Comparison of ENCODE assay signal across 14 mouse cellular contexts in the genomic region with DNA sequence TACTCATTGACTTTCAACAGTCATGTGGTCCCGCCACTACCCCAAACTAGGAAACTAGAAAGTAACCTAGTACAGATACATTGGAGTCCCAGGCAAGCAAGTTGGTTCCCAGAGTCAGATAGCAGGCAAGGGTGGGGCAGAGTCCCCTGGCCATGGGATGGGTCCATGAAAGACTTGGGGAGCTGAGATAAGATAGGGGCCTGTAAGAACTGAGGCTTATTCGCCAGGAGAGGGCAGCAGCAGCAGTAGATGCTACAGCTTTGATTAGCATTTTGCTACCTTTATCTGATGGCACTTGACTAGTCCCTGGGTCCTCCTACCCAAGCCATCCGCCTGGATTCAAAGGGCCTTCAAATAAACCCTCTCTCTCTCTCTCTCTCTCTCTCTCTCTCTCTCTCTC. TPM values are rescaled to one million over a fixed set of nuclear protein-coding genes. Genes with fewer than 3 reads are reported as not detected.
DNase-seq lines count a peak whose midpoint lies in the region; ATAC-seq and TF ChIP-seq lines count a peak whose summit lies in the region.
"Had no signal": no experiment of that assay in that cellular context is flagged by ENCODE, and none has a peak within 500 bp of the region (broad histone marks: within the 10 kb centered on the region; RNA-seq: fewer than 3 reads in every experiment).

No protein-coding gene starts in this region.

- H3K4me1 ChIP-seq in kidney, postnatal 0 days (replicated peaks; ENCODE audit: insufficient read depth, low read length) = peaks cover 4% of the 10 kb centered on the region; the same call in 1 of the 2 replicates
- H3K4me1 ChIP-seq in kidney, embryonic 15.5 days = peaks cover 22% of the 10 kb centered on the region
- H3K4me1 ChIP-seq in liver, embryonic 13.5 days (replicated peaks) = peaks cover 30% of the 10 kb centered on the region
- no peaks in the 10 kb centered on the region for H3K4me1 ChIP-seq in stomach, embryonic 15.5 days
- no peaks in the 10 kb centered on the region for H3K4me1 ChIP-seq in hindbrain, embryonic 12.5 days

- no peak for TF ChIP-seq CTCF in kidney, postnatal 0 days (IDR thresholded peaks at IDR 0.05; ENCODE audit: low read depth)

- H3K36me3 ChIP-seq in kidney, postnatal 0 days (ENCODE audit: insufficient read depth, low read length) = no peaks in the 10 kb centered on the region
- H3K36me3 ChIP-seq in kidney, embryonic 15.5 days = no peaks in the 10 kb centered on the region
- H3K36me3 ChIP-seq in liver, embryonic 13.5 days = no peaks in the 10 kb centered on the region
- H3K36me3 ChIP-seq in stomach, embryonic 15.5 days = no peaks in the 10 kb centered on the region
- H3K36me3 ChIP-seq in hindbrain, embryonic 12.5 days = no peaks in the 10 kb centered on the region

- H3K9me3 ChIP-seq in kidney, postnatal 0 days (replicated peaks; ENCODE audit: low read length) = no peaks in the 10 kb centered on the region
- no peaks in the 10 kb centered on the region for H3K9me3 ChIP-seq in kidney, embryonic 15.5 days (replicated peaks)
- 0 out of 2 replicates have a peak, but pooled peaks cover 9% of the 10 kb centered on the region for H3K9me3 ChIP-seq in liver, embryonic 13.5 days (replicated peaks)
- H3K9me3 ChIP-seq in stomach, embryonic 15.5 days = no peaks in the 10 kb centered on the region
- no peaks in the 10 kb centered on the region for H3K9me3 ChIP-seq in hindbrain, embryonic 12.5 days (replicated peaks)

- no peak overlapping the region for H3K4me3 ChIP-seq in kidney, postnatal 0 days (replicated peaks; ENCODE audit: low read depth, low read length)
- no peak overlapping the region for H3K4me3 ChIP-seq in kidney, embryonic 15.5 days (replicated peaks)
- H3K4me3 ChIP-seq in liver, embryonic 13.5 days (replicated peaks) = no peak overlapping the region
- H3K4me3 ChIP-seq in stomach, embryonic 15.5 days (replicated peaks) = no peak overlapping the region
- no peak overlapping the region for H3K4me3 ChIP-seq in hindbrain, embryonic 12.5 days

- H3K27me3 ChIP-seq in kidney, postnatal 0 days (ENCODE audit: insufficient read depth, low read length) = no peaks in the 10 kb centered on the region
- H3K27me3 ChIP-seq in kidney, embryonic 15.5 days = no peaks in the 10 kb centered on the region
- peaks cover 10% of the 10 kb centered on the region; the same call in 1 of the 2 replicates for H3K27me3 ChIP-seq in liver, embryonic 13.5 days
- H3K27me3 ChIP-seq in stomach, embryonic 15.5 days (replicated peaks) = no peaks in the 10 kb centered on the region
- no peaks in the 10 kb centered on the region for H3K27me3 ChIP-seq in hindbrain, embryonic 12.5 days

- 0 out of 2 replicates have a peak overlapping the region, but pooled peaks have one; percentile 63 for H3K27ac ChIP-seq in kidney, postnatal 0 days
- H3K27ac ChIP-seq in kidney, embryonic 15.5 days = no peak overlapping the region
- peak overlapping the region; percentile 37; the same call in 1 of the 2 replicates for H3K27ac ChIP-seq in liver, embryonic 13.5 days
- H3K27ac ChIP-seq in stomach, embryonic 15.5 days = no peak overlapping the region
- H3K27ac ChIP-seq in hindbrain, embryonic 12.5 days = no peak overlapping the region

- no peak for ATAC-seq in kidney, postnatal 0 days (replicated peaks; ENCODE audit: low FRiP score, low read depth)
- ATAC-seq in kidney, embryonic 15.5 days (replicated peaks; ENCODE audit: low FRiP score) = no peak
- peak; percentile 99 for ATAC-seq in liver, embryonic 13.5 days (ENCODE audit: low read depth)
- peak; percentile 77 for ATAC-seq in stomach, embryonic 15.5 days (ENCODE audit: insufficient read depth, low FRiP score, low read depth)
- ATAC-seq in hindbrain, embryonic 12.5 days (ENCODE audit: low FRiP score) = no peak
- ATAC-seq: hindbrain, embryonic 16.5 days had no signal

- WGBS in kidney, postnatal 0 days = 63% methylated on average over 3 of the region's 3 CpGs
- 73% methylated on average over 3 of the region's 3 CpGs for WGBS in kidney, embryonic 15.5 days
- WGBS in liver, embryonic 13.5 days (ENCODE audit: insufficient replicate concordance) = 36% methylated on average over 3 of the region's 3 CpGs
- 58% methylated on average over 3 of the region's 3 CpGs for WGBS in stomach, embryonic 15.5 days
- WGBS in hindbrain, embryonic 12.5 days = 53% methylated on average over 3 of the region's 3 CpGs

- H3K4me2 ChIP-seq in kidney, postnatal 0 days (ENCODE audit: low read length) = no peak overlapping the region
- no peak overlapping the region for H3K4me2 ChIP-seq in kidney, embryonic 15.5 days
- 0 out of 2 replicates have a peak overlapping the region, but pooled peaks have one; percentile 4 for H3K4me2 ChIP-seq in liver, embryonic 13.5 days
- no peak overlapping the region for H3K4me2 ChIP-seq in stomach, embryonic 15.5 days
- no peak overlapping the region for H3K4me2 ChIP-seq in hindbrain, embryonic 12.5 days (replicated peaks)

- DNase-seq in kidney, postnatal 0 days (ENCODE audit: low spot score) = no peak
- peak; percentile 45 for DNase-seq in ES-CJ7 (ENCODE audit: low read depth, low spot score)
- peak; percentile 46 for DNase-seq in liver, embryonic 13.5 days
- DNase-seq in cerebellum, postnatal 36 days = no peak
- DNase-seq in gastrocnemius, adult 8-10 months (ENCODE audit: low spot score in 2 of 2) = no peak
- DNase-seq: gastrocnemius, postnatal 25 days; kidney, postnatal 4 days; lung, postnatal 14 days had no signal

- no peak overlapping the region for H3K9ac ChIP-seq in kidney, postnatal 0 days (ENCODE audit: low read depth, low read length)
- no peak overlapping the region for H3K9ac ChIP-seq in kidney, embryonic 15.5 days
- H3K9ac ChIP-seq in liver, embryonic 13.5 days = no peak overlapping the region
- no peak overlapping the region for H3K9ac ChIP-seq in stomach, embryonic 15.5 days
- H3K9ac ChIP-seq in hindbrain, embryonic 12.5 days = no peak overlapping the region

RNA-seq across cellular contexts. Expression of a gene that starts 5.2 kb away (rescaled TPM):
- 29.7 and 29.9 TPM in 2 replicates for polyA plus RNA-seq in kidney, postnatal 0 days (2015; fragmentation: Nextera tagmentation; extraction: Ambion mirVana)
- 12.6 and 15.6 TPM in 2 replicates for polyA plus RNA-seq in kidney, embryonic 15.5 days (2015; fragmentation: Nextera tagmentation; extraction: Ambion mirVana)
- polyA plus RNA-seq in liver, embryonic 13.5 days (2015; fragmentation: Nextera tagmentation; extraction: Ambion mirVana) = 0.48 and 0.65 TPM in 2 replicates
- polyA plus RNA-seq in stomach, embryonic 15.5 days (2015; fragmentation: Nextera tagmentation; extraction: Ambion mirVana) = 5.7 and 6.7 TPM in 2 replicates
- polyA plus RNA-seq in hindbrain, embryonic 12.5 days (2016; fragmentation: Nextera tagmentation; extraction: Ambion mirVana) = 0.35 and 0.62 TPM in 2 replicates
- total RNA-seq in gastrocnemius, adult 8-10 months (2022) = 1 to 10 TPM in 2 of 4 experiments, under 1 TPM in 2; 0.83 to 1.1 (median 1.0) TPM

RNA-seq across cellular contexts. Expression of a gene that starts 29.5 kb away (rescaled TPM):
- 0.09 and 0.17 TPM in 2 replicates for polyA plus RNA-seq in kidney, postnatal 0 days (2015; fragmentation: Nextera tagmentation; extraction: Ambion mirVana)
- polyA plus RNA-seq in kidney, embryonic 15.5 days (2015; fragmentation: Nextera tagmentation; extraction: Ambion mirVana) = 0.27 TPM in 1 of 2 replicates, not detected in the other
- 0.06 and 0.07 TPM in 2 replicates for polyA plus RNA-seq in liver, embryonic 13.5 days (2015; fragmentation: Nextera tagmentation; extraction: Ambion mirVana)
- 0.06 TPM in 1 of 2 replicates, not detected in the other for polyA plus RNA-seq in stomach, embryonic 15.5 days (2015; fragmentation: Nextera tagmentation; extraction: Ambion mirVana)
- 0.14 TPM in 1 of 2 replicates, not detected in the other for polyA plus RNA-seq in hindbrain, embryonic 12.5 days (2016; fragmentation: Nextera tagmentation; extraction: Ambion mirVana)
- under 1 TPM in 2 of 4 experiments, not detected in 2; 0.13 to 0.16 TPM for total RNA-seq in gastrocnemius, adult 8-10 months (2022)
- total RNA-seq: left cerebral cortex, postnatal 36 days had no signal
- polyA plus RNA-seq: heart, embryonic 14.5 days had no signal

Comparison
In these comparisons a context has a peak if more than half of its experiments do, and no peak if none do; other contexts are left out.
1. H3K27ac ChIP-seq: peak in kidney, postnatal 0 days (single experiment) and liver, embryonic 13.5 days (single experiment); none in kidney, embryonic 15.5 days (single experiment), stomach, embryonic 15.5 days (single experiment) and hindbrain, embryonic 12.5 days (single experiment).
2. ATAC-seq: peak in liver, embryonic 13.5 days (single experiment) and stomach, embryonic 15.5 days (single experiment); none in kidney, postnatal 0 days (single experiment), kidney, embryonic 15.5 days (single experiment) and hindbrain, embryonic 12.5 days (single experiment).
3. DNase-seq: peak in ES-CJ7 (single experiment) and liver, embryonic 13.5 days (single experiment); none in kidney, postnatal 0 days (single experiment), cerebellum, postnatal 36 days (0 of 2) and gastrocnemius, adult 8-10 months (0 of 2).